Mouse (Mus musculus) cerebellum, adult 11 months (tissue): Measurements from ENCODE around the gene Ephb1.

Source experiments
- DNase-seq: peaks from one replicate; pipeline ENCODE4 v3.0.0; 2022

The Ephb1 gene

GRCm38 (mm10) chr9:102139181-102139580, 215.3 kb downstream of the Ephb1 start:
- no peak for DNase-seq

GRCm38 (mm10) chr9:102138671-102139070, 215.8 kb downstream of the Ephb1 start:
- DNase-seq: no peak

- DNase-seq: no peak
These were observed 216.3 kb downstream of the Ephb1 start for GRCm38 (mm10) chr9:102138187-102138586.

GRCm38 (mm10) chr9:102130506-102130905, 224.0 kb downstream of the Ephb1 start:
- DNase-seq: no peak

GRCm38 (mm10) chr9:102126510-102126909, 228.0 kb downstream of the Ephb1 start:
- no peak for DNase-seq

- no peak for DNase-seq
These were observed 231.5 kb downstream of the Ephb1 start for GRCm38 (mm10) chr9:102122880-102123453.

GRCm38 (mm10) chr9:102119422-102119821, 235.1 kb downstream of the Ephb1 start:
- DNase-seq: no peak

- peak; percentile 70 for DNase-seq
These were observed 239.2 kb downstream of the Ephb1 start for GRCm38 (mm10) chr9:102115326-102115725.

GRCm38 (mm10) chr9:102111471-102111870, 243.0 kb downstream of the Ephb1 start:
- DNase-seq: no peak

- no peak for DNase-seq
These were observed 246.5 kb downstream of the Ephb1 start for GRCm38 (mm10) chr9:102107978-102108377.

- DNase-seq: no peak
These were observed 247.3 kb downstream of the Ephb1 start for GRCm38 (mm10) chr9:102107213-102107612.

GRCm38 (mm10) chr9:102096825-102097224, 257.7 kb downstream of the Ephb1 start:
- no peak for DNase-seq

GRCm38 (mm10) chr9:102088598-102088997, 265.9 kb downstream of the Ephb1 start:
- no peak for DNase-seq

GRCm38 (mm10) chr9:102086053-102086706, 268.3 kb downstream of the Ephb1 start:
- DNase-seq: no peak

GRCm38 (mm10) chr9:102085477-102085876, 269.0 kb downstream of the Ephb1 start:
- DNase-seq: no peak

- no peak for DNase-seq
These were observed 273.6 kb downstream of the Ephb1 start for GRCm38 (mm10) chr9:102080934-102081333.

- peak; percentile 22 for DNase-seq
These were observed 275.3 kb downstream of the Ephb1 start for GRCm38 (mm10) chr9:102079151-102079550.

GRCm38 (mm10) chr9:102078238-102078637, 276.3 kb downstream of the Ephb1 start:
- no peak for DNase-seq

- DNase-seq: no peak
These were observed 279.0 kb downstream of the Ephb1 start for GRCm38 (mm10) chr9:102075539-102075938.

- no peak for DNase-seq
These were observed 281.1 kb downstream of the Ephb1 start for GRCm38 (mm10) chr9:102073404-102073803.

GRCm38 (mm10) chr9:102069151-102069882, 285.2 kb downstream of the Ephb1 start:
- no peak for DNase-seq

- DNase-seq: no peak
These were observed 287.9 kb downstream of the Ephb1 start for GRCm38 (mm10) chr9:102066601-102067000.

GRCm38 (mm10) chr9:102045886-102046285, 308.6 kb downstream of the Ephb1 start:
- no peak for DNase-seq
